Mouse (Mus musculus): ENCODE results near the gene Nek8. TPM values are rescaled to one million over a fixed set of nuclear protein-coding genes. Genes with fewer than 3 reads are reported as not detected.
A peak's percentile ranks its signal among the peaks of the same experiment; 100 is the strongest.
"Not testable (repeated sequence)": the region's sequence is repeated elsewhere in the genome, so short reads cannot be mapped to it uniquely, and the experiment has no call there.

Gene Nek8
- polyA plus RNA-seq, 1 experiment from 2014 or later: 10.7 TPM

- H3K27me3 ChIP-seq (ENCODE audit: low read depth, poor library complexity, severe bottlenecking): no peaks in the 10 kb centered on the region; the same call in 1 of the 2 replicates
- DNase-seq (ENCODE audit: low spot score): peak; percentile 75
- peak overlapping the region; percentile 55 for H3K4me3 ChIP-seq
- peaks cover 28% of the 10 kb centered on the region for H3K4me1 ChIP-seq
- H3K9me3 ChIP-seq (replicated peaks): no peaks in the 10 kb centered on the region
- 2% methylated on average over 30 of the region's 30 CpGs for WGBS
- peak overlapping the region; percentile 69 for H3K27ac ChIP-seq (replicated peaks)
- peaks cover 38% of the 10 kb centered on the region for H3K36me3 ChIP-seq
Observed at GRCm38 (mm10) chr11:78194411-78195100, 18.1 kb upstream of the Nek8 start.

GRCm38 (mm10) chr11:78193113-78193512 is 16.6 kb upstream of the Nek8 start, which contains the start of gene Proca1:
Gene Proca1 (plus strand): TSS chr11:78193392.
- 97% methylated on average over 1 of the region's 1 CpGs for WGBS
- Histone ChIP-seq H3K36me3 (peaks cover 38% of the 10 kb centered on the region), H3K27me3 (ENCODE audit: low read depth, poor library complexity, severe bottlenecking) (no peaks in the 10 kb centered on the region; the same call in 1 of the 2 replicates), H3K4me3 (peak within 1 kb of the TSS; percentile 55), H3K4me1 (peaks cover 42% of the 10 kb centered on the region), H3K9me3 (replicated peaks) (no peaks in the 10 kb centered on the region), H3K27ac (replicated peaks) (no peak within 1 kb of the TSS)
- DNase-seq (ENCODE audit: low spot score): no peak

- H3K4me3 ChIP-seq: peak overlapping the region; percentile 82
Observed at GRCm38 (mm10) chr11:78190041-78190440, 13.6 kb upstream of the Nek8 start.

GRCm38 (mm10) chr11:78189234-78190040 is 13.0 kb upstream of the Nek8 start:
- H3K4me3 ChIP-seq: peak overlapping the region; percentile 82
- peak; percentile 94 for DNase-seq (ENCODE audit: low spot score)
- H3K27ac ChIP-seq (replicated peaks): peak overlapping the region; percentile 99
- under 1% methylated on average over 42 of the region's 42 CpGs for WGBS
- no peaks in the 10 kb centered on the region for H3K9me3 ChIP-seq (replicated peaks)
- peaks cover 38% of the 10 kb centered on the region for H3K36me3 ChIP-seq
- peaks cover 34% of the 10 kb centered on the region for H3K4me1 ChIP-seq
- no peaks in the 10 kb centered on the region; the same call in 1 of the 2 replicates for H3K27me3 ChIP-seq (ENCODE audit: low read depth, poor library complexity, severe bottlenecking)

More at GRCm38 (mm10) chr11:78190041-78190440, 13.6 kb upstream of the Nek8 start:
- Histone ChIP-seq H3K4me1 (peaks cover 40% of the 10 kb centered on the region), H3K36me3 (peaks cover 38% of the 10 kb centered on the region), H3K9me3 (replicated peaks) (no peaks in the 10 kb centered on the region), H3K27me3 (ENCODE audit: low read depth, poor library complexity, severe bottlenecking) (no peaks in the 10 kb centered on the region; the same call in 1 of the 2 replicates), H3K27ac (replicated peaks) (peak overlapping the region; percentile 99)
- 74% methylated on average over 6 of the region's 6 CpGs for WGBS
- DNase-seq (ENCODE audit: low spot score): no peak

GRCm38 (mm10) chr11:78188331-78189233 is 12.1 kb upstream of the Nek8 start, which contains the start of gene Rab34:
Gene Rab34 (plus strand): TSS chr11:78188430.
- peak within 1 kb of the TSS; percentile 82 for H3K4me3 ChIP-seq
- H3K27ac ChIP-seq (replicated peaks): peak within 1 kb of the TSS; percentile 99
- H3K9me3 ChIP-seq (replicated peaks): no peaks in the 10 kb centered on the region
- no peaks in the 10 kb centered on the region; the same call in 1 of the 2 replicates for H3K27me3 ChIP-seq (ENCODE audit: low read depth, poor library complexity, severe bottlenecking)
- under 1% methylated on average over 80 of the region's 80 CpGs for WGBS
- DNase-seq (ENCODE audit: low spot score): peak; percentile 90
- H3K4me1 ChIP-seq: peaks cover 36% of the 10 kb centered on the region
- H3K36me3 ChIP-seq: peaks cover 32% of the 10 kb centered on the region

GRCm38 (mm10) chr11:78184702-78185101 is 8.2 kb upstream of the Nek8 start:
- 94% methylated on average over 6 of the region's 6 CpGs for WGBS
- H3K4me3 ChIP-seq; DNase-seq (ENCODE audit: low spot score); H3K9me3 ChIP-seq (replicated peaks); H3K27ac ChIP-seq (replicated peaks); H3K27me3 ChIP-seq (ENCODE audit: low read depth, poor library complexity, severe bottlenecking): not testable (repeated sequence)
- peaks cover 56% of the 10 kb centered on the region for H3K4me1 ChIP-seq
- H3K36me3 ChIP-seq: peaks cover 29% of the 10 kb centered on the region

- Histone ChIP-seq H3K27ac (replicated peaks) (peak overlapping the region; percentile 96), H3K4me1 (peaks cover 56% of the 10 kb centered on the region), H3K4me3 (peak overlapping the region; percentile 85), H3K9me3 (replicated peaks) (no peaks in the 10 kb centered on the region), H3K27me3 (ENCODE audit: low read depth, poor library complexity, severe bottlenecking) (no peaks in the 10 kb centered on the region), H3K36me3 (peaks cover 36% of the 10 kb centered on the region)
- 58% methylated on average over 10 of the region's 10 CpGs for WGBS
- no peak for DNase-seq (ENCODE audit: low spot score)
Observed at GRCm38 (mm10) chr11:78183884-78184514, 7.5 kb upstream of the Nek8 start.

- Histone ChIP-seq H3K4me1 (peaks cover 56% of the 10 kb centered on the region), H3K9me3 (replicated peaks) (no peaks in the 10 kb centered on the region), H3K4me3 (peak within 1 kb of the TSS; percentile 85), H3K27me3 (ENCODE audit: low read depth, poor library complexity, severe bottlenecking) (no peaks in the 10 kb centered on the region), H3K27ac (replicated peaks) (peak within 1 kb of the TSS; percentile 96), H3K36me3 (peaks cover 37% of the 10 kb centered on the region)
- DNase-seq (ENCODE audit: low spot score): peak; percentile 90
- under 1% methylated on average over 38 of the region's 38 CpGs for WGBS
Observed at GRCm38 (mm10) chr11:78182961-78183844, 6.7 kb upstream of the Nek8 start, which contains the start of gene Rpl23a. Gene Rpl23a (minus strand): TSS chr11:78183584.

- Histone ChIP-seq H3K27me3 (ENCODE audit: low read depth, poor library complexity, severe bottlenecking) (no peaks in the 10 kb centered on the region), H3K9me3 (replicated peaks) (no peaks in the 10 kb centered on the region), H3K4me3 (peak overlapping the region; percentile 85), H3K27ac (replicated peaks) (peak overlapping the region; percentile 96), H3K36me3 (peaks cover 37% of the 10 kb centered on the region), H3K4me1 (peaks cover 56% of the 10 kb centered on the region)
- no peak for DNase-seq (ENCODE audit: low spot score)
- 9% methylated on average over 7 of the region's 7 CpGs for WGBS
Observed at GRCm38 (mm10) chr11:78182450-78182849, 6.0 kb upstream of the Nek8 start.

- DNase-seq (ENCODE audit: low spot score): no peak
- H3K27me3 ChIP-seq (ENCODE audit: low read depth, poor library complexity, severe bottlenecking): no peaks in the 10 kb centered on the region
- peaks cover 37% of the 10 kb centered on the region for H3K36me3 ChIP-seq
- 58% methylated on average over 2 of the region's 2 CpGs for WGBS
- H3K9me3 ChIP-seq (replicated peaks): no peaks in the 10 kb centered on the region
- 0 out of 2 replicates have a peak overlapping the region, but pooled peaks have one; percentile 96 for H3K27ac ChIP-seq (replicated peaks)
- H3K4me3 ChIP-seq: peak overlapping the region; percentile 85
- peaks cover 62% of the 10 kb centered on the region for H3K4me1 ChIP-seq
Observed at GRCm38 (mm10) chr11:78181830-78182357, 5.4 kb upstream of the Nek8 start.

All from midbrain, embryonic 10.5 days (tissue).